Mouse (Mus musculus) forebrain, embryonic 11.5 days (tissue): ENCODE data around the gene Hoxb4. TPM values are rescaled to one million over a fixed set of nuclear protein-coding genes. Genes with fewer than 3 reads are reported as not detected.
A peak's percentile ranks its signal among the peaks of the same experiment; 100 is the strongest.

Experiments used
- ATAC-seq: fragments of 200-750 bp; cut with Nextera tagmentation; replicated peaks from 2 replicates; pipeline ENCODE4 v1.8.0; 2017; ENCODE audit warnings: moderate TSS enrichment; ENCODE audit not compliant: low FRiP score
- DNase-seq: peaks from one replicate; pipeline ENCODE4 v3.0.0-alpha.2; 2017; ENCODE audit warnings: low spot score
- H3K27ac ChIP-seq: fragments of 300-500 bp; sonication (generic); 2 replicates; pipeline ENCODE4 v1.5.1; 2014; ENCODE audit warnings: low read depth, low read length
- H3K27me3 ChIP-seq: fragments of 300-500 bp; sonication (generic); 2 replicates; pipeline ENCODE4 v1.6.1; 2014; ENCODE audit warnings: mild to moderate bottlenecking, low read length, mixed read lengths; ENCODE audit not compliant: control insufficient read depth, insufficient read depth
- H3K36me3 ChIP-seq: fragments of 300-500 bp; sonication (generic); 2 replicates; pipeline ENCODE4 v1.6.1; 2014; ENCODE audit warnings: mild to moderate bottlenecking, low read length, moderate library complexity, mixed read lengths; ENCODE audit not compliant: control insufficient read depth, insufficient read depth
- H3K4me1 ChIP-seq: fragments of 300-500 bp; sonication (generic); replicated peaks from 2 replicates; pipeline ENCODE4 v1.6.1; 2014; ENCODE audit warnings: low read length, mixed read lengths; ENCODE audit not compliant: control insufficient read depth, insufficient read depth
- H3K4me2 ChIP-seq: fragments of 300-500 bp; sonication (generic); 2 replicates; pipeline ENCODE4 v1.6.1; 2014; ENCODE audit warnings: low read depth, mild to moderate bottlenecking, low read length, moderate library complexity, mixed read lengths; ENCODE audit not compliant: severe bottlenecking
- H3K4me3 ChIP-seq: fragments of 300-500 bp; sonication (generic); 2 replicates; pipeline ENCODE4 v1.5.1; 2014; ENCODE audit warnings: low read depth, low read length
- H3K9ac ChIP-seq: fragments of 300-500 bp; sonication (generic); 2 replicates; pipeline ENCODE4 v1.6.1; 2014; ENCODE audit warnings: low read length
- H3K9me3 ChIP-seq: fragments of 300-500 bp; sonication (generic); 2 replicates; pipeline ENCODE4 v1.6.1; 2016; ENCODE audit warnings: low read length, mixed read lengths; ENCODE audit not compliant: control insufficient read depth
- WGBS: fragments of 180-500 bp; shearing (Covaris S2); extraction: QIAGEN DNeasy Blood & Tissue Kit; methylation state at CpG from one replicate; pipeline ENCODE4 v1.1.7; 2014; 5-methylcytosine and 5-hydroxymethylcytosine counted together
- polyA plus RNA-seq: library from polyadenylated mRNA; unstranded; fragments of >200 nt; fragmentation: Nextera tagmentation; extraction: Ambion mirVana; gene quantifications from 2 replicates; pipeline ENCODE4 v1.2.1, GENCODE M21; 2014

Gene Hoxb4
- polyA plus RNA-seq, 1 experiment from 2014 or later = not detected

DNA sequence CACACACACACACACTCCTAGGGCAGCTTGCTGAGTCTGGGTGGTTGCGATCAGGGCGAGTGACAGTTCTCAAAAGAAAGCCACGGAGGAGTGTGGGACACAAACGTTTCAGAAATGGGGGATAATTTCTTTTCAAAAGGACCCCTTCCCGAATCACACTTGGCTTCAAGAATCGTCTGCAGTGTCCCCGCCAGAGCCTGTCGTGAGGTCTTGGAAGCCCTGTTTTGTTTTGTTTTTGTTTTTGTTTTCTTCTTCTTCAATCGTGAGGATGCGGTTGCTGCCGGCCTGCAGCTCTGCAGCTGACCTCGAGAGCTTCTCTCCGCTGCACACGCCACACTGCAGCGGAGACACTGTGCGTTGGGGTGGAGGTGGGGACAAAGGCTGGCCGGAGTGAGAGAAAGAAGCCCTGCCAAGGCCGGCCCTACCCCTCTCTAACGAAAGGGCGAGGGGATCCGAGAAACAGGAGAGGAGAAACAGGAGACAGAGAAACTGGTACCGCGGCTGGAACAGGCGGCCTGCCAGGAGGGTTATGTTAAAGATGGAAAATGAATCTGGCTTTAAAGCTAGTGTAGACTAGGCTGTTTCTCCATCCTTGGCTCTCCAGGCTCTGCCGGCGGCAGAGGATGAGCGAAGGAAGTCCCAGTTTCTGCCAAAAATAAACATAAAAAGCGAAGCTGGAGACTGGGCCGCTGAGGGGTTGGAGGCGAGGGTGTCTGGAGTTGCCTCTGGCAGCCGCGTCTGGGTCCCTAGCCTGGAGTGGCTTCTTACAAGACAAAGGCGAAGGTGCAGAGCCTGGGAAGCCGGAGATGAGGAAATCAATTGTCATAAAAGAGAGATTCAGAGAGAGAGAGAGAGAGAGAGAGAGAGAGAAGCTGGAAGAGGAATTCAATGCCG lies 40.7 kb upstream of the Hoxb4 start:
- H3K9me3 ChIP-seq = no peaks in the 10 kb centered on the region
- ATAC-seq (no peak), DNase-seq (no peak)
- H3K4me1 ChIP-seq = 0 out of 2 replicates have a peak, but pooled peaks cover under 1% of the 10 kb centered on the region
- no peak overlapping the region for H3K9ac ChIP-seq
- no peaks in the 10 kb centered on the region for H3K36me3 ChIP-seq
- WGBS = 1% methylated on average over 35 of the region's 35 CpGs
- H3K27ac ChIP-seq = no peak overlapping the region
- peaks cover 98% of the 10 kb centered on the region for H3K27me3 ChIP-seq
- H3K4me2 ChIP-seq = no peak overlapping the region
- H3K4me3 ChIP-seq = no peak overlapping the region

DNA sequence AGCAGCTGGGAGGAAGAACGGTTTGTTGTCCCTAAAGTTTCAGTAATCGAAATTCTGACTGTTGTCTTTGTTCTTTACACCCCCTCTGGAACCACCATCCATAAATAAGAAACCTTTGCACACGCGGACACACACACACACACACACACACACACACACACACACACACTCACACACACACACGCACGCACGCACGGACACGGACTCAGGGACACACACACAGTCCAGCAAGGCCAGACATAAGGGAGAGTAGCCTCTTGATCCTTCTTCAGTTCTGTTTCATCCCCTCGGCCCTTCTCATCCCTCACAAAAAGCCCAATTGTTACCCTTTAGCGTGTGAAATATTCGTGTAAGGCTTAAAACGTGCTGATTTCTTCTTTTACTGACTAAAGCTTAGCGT lies 39.7 kb upstream of the Hoxb4 start:
- Histone ChIP-seq H3K27me3 (peaks cover 98% of the 10 kb centered on the region), H3K4me2 (no peak overlapping the region), H3K4me3 (no peak overlapping the region), H3K9me3 (no peaks in the 10 kb centered on the region), H3K9ac (no peak overlapping the region), H3K36me3 (no peaks in the 10 kb centered on the region), H3K27ac (no peak overlapping the region), H3K4me1 (no peaks in the 10 kb centered on the region; the same call in 1 of the 2 replicates)
- ATAC-seq (no peak), DNase-seq (no peak)
- WGBS = 16% methylated on average over 14 of the region's 14 CpGs

GRCm38 (mm10) chr11:96278773-96279172 lies 39.3 kb upstream of the Hoxb4 start:
- Histone ChIP-seq H3K36me3 (no peaks in the 10 kb centered on the region), H3K27ac (no peak overlapping the region), H3K27me3 (peaks cover 98% of the 10 kb centered on the region), H3K9ac (no peak overlapping the region), H3K4me2 (no peak overlapping the region), H3K4me3 (no peak overlapping the region), H3K4me1 (no peaks in the 10 kb centered on the region; the same call in 1 of the 2 replicates), H3K9me3 (no peaks in the 10 kb centered on the region)
- peak; percentile 92 for DNase-seq
- ATAC-seq = no peak
- under 1% methylated on average over 9 of the region's 9 CpGs for WGBS

GRCm38 (mm10) chr11:96279421-96280233 lies 38.4 kb upstream of the Hoxb4 start:
- no peak overlapping the region for H3K27ac ChIP-seq
- no peaks in the 10 kb centered on the region for H3K36me3 ChIP-seq
- no peaks in the 10 kb centered on the region; the same call in 1 of the 2 replicates for H3K4me1 ChIP-seq
- no peak overlapping the region for H3K9ac ChIP-seq
- ATAC-seq (no peak), DNase-seq (no peak)
- WGBS = 3% methylated on average over 31 of the region's 31 CpGs
- no peak overlapping the region for H3K4me3 ChIP-seq
- H3K4me2 ChIP-seq = no peak overlapping the region
- H3K9me3 ChIP-seq = no peaks in the 10 kb centered on the region
- H3K27me3 ChIP-seq = peaks cover 98% of the 10 kb centered on the region

DNA sequence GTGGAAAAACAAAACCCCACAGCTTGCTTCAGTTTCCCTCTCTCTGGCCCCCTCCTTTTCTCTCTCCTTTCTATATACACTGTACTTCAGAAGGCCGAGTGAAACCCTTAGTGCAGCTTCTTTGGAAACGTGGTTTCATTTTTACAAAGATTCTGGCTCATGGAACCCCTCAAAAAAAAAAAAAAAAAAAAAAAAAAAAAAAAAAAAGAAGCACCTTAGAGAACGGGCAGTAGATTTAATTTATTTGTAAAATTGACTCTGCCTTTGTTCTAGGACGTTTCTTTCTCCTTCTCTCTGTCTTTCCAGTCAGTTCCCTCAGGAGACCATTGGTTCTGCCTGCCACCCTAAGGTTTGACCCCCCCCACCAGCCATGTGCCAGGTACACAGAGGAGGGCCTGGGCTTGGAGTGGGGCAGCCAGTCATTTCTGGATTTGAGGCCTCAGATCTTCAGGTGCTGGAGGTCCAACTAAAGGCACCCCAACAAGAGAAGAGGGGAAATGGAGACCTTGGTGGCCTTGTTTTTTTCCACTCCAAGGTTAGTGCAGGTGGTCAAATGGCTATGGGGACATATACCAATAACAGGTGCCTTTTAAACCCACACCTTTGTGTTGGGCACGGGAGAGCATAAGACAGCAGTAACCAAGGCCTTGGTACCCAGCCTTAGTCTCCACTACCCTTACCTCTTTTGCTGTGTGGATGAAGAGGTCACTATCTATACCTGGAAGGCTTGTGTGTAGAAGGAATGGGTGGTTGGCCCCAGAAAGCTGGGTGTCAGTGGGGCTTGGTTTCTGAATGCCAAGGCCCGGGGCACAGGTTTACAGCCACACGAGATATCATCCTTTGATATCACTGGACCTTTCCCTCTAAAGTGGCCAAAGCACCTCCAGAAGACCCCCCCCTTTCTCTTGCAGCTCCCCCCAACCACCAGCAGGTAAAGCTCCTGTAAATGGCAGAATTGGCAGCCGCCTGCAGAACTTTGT lies 37.4 kb upstream of the Hoxb4 start:
- no peaks in the 10 kb centered on the region; the same call in 1 of the 2 replicates for H3K4me1 ChIP-seq
- peaks cover 97% of the 10 kb centered on the region for H3K27me3 ChIP-seq
- no peak overlapping the region for H3K4me3 ChIP-seq
- H3K27ac ChIP-seq = no peak overlapping the region
- H3K9ac ChIP-seq = no peak overlapping the region
- ATAC-seq = no peak
- DNase-seq = no peak
- H3K36me3 ChIP-seq = no peaks in the 10 kb centered on the region
- no peak overlapping the region for H3K4me2 ChIP-seq
- WGBS = 6% methylated on average over 8 of the region's 8 CpGs
- no peaks in the 10 kb centered on the region for H3K9me3 ChIP-seq

DNA sequence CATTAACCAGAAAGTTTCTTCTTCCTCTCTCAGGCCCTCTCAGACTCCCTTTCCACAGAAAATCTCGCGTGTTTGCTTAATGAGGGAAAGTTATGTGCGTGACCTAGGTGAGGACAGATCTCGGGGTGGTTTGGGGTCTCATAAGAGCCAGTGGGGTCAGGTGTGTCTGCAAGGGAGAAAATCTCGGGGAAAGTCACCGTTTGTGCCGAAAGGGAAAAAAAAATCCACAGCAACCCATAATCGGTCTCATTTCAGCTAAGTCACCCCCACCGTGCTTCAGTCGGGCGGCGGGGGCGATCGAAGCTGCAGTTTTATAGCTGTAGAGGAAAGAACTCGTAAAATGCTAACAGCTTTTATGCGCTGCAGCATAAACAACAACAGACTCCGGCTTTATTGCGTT lies 36.7 kb upstream of the Hoxb4 start:
- H3K9me3 ChIP-seq = no peaks in the 10 kb centered on the region
- H3K4me3 ChIP-seq = no peak overlapping the region
- H3K27me3 ChIP-seq = peaks cover 97% of the 10 kb centered on the region
- no peak overlapping the region for H3K27ac ChIP-seq
- H3K4me2 ChIP-seq = no peak overlapping the region
- DNase-seq (no peak), ATAC-seq (no peak)
- H3K36me3 ChIP-seq = no peaks in the 10 kb centered on the region
- H3K9ac ChIP-seq = no peak overlapping the region
- 4% methylated on average over 18 of the region's 18 CpGs for WGBS
- no peaks in the 10 kb centered on the region; the same call in none of the 2 replicates for H3K4me1 ChIP-seq

DNA sequence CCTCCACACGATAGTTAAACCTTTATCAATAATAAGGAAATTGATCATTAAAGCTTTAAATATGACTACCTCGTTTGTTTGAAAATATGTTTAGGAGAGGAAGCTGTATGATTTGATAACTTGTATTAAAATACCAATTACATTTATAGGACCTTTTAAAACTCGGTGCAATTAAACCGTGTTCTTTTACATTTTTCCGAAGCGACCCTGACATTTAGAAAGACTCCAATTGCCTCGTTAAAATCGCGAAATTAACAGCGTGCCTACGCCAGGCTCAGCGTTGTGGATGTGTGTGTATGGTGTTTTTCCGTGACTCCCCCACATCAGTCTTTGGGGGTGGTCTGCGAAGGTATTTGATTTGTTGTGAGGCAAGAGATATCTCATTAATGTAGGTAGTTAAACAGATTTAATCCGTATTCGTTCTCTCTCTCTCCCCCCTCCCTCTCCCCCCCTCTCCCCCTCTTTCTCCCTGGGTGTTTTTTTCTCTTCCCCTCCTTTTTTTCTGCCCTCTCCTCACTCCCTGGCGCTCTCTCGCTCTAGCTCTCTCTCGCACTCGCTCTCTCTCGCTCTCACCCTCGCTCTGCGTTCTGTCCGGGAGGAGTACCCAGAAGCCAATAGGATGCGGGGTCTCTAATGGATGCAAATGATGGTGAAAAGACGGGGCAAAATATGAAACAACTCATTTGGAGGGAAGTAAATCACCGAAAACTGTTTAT lies 36.1 kb upstream of the Hoxb4 start, which contains the start of gene Hoxb8:
TSS of gene Hoxb8 (plus strand) at position 51 of the 716 bp plus-strand sequence.
- ATAC-seq (no peak), DNase-seq (no peak)
- H3K27me3 ChIP-seq = peaks cover 97% of the 10 kb centered on the region
- no peak within 1 kb of the TSS for H3K27ac ChIP-seq
- 1% methylated on average over 27 of the region's 27 CpGs for WGBS
- H3K9ac ChIP-seq = no peak within 1 kb of the TSS
- H3K4me1 ChIP-seq = no peaks in the 10 kb centered on the region; the same call in none of the 2 replicates
- no peak within 1 kb of the TSS for H3K4me3 ChIP-seq
- H3K36me3 ChIP-seq = no peaks in the 10 kb centered on the region
- H3K9me3 ChIP-seq = no peaks in the 10 kb centered on the region
- no peak within 1 kb of the TSS for H3K4me2 ChIP-seq
